Mouse (Mus musculus) heart, embryonic 12.5 days (tissue): ENCODE results near the gene Gm49337. TPM values are rescaled to one million over a fixed set of nuclear protein-coding genes. Genes with fewer than 3 reads are reported as not detected.

ENCODE experiments used
- ATAC-seq: fragments of 200-750 bp; cut with Nextera tagmentation; 2 replicates; pipeline ENCODE4 v1.8.0; 2017; ENCODE audit warnings: moderate TSS enrichment, moderate library complexity; ENCODE audit not compliant: insufficient number of reproducible peaks, low FRiP score
- H3K27ac ChIP-seq: fragments of 300-500 bp; sonication (generic); 2 replicates; pipeline ENCODE4 v1.5.1; 2016; ENCODE audit warnings: mild to moderate bottlenecking, moderate library complexity; ENCODE audit not compliant: poor library complexity, severe bottlenecking
- H3K27me3 ChIP-seq: fragments of 300-500 bp; sonication (generic); replicated peaks from 2 replicates; pipeline ENCODE4 v1.6.1; 2016; ENCODE audit warnings: mild to moderate bottlenecking, moderate library complexity
- H3K36me3 ChIP-seq: fragments of 300-500 bp; sonication (generic); 2 replicates; pipeline ENCODE4 v1.6.1; 2016; ENCODE audit warnings: mild to moderate bottlenecking, moderate library complexity
- H3K4me1 ChIP-seq: fragments of 300-500 bp; sonication (generic); replicated peaks from 2 replicates; pipeline ENCODE4 v1.6.1; 2016; ENCODE audit warnings: mild to moderate bottlenecking
- H3K4me2 ChIP-seq: fragments of 300-500 bp; sonication (generic); 2 replicates; pipeline ENCODE4 v1.6.1; 2016; ENCODE audit warnings: mild to moderate bottlenecking, moderate library complexity
- H3K4me3 ChIP-seq: fragments of 300-500 bp; sonication (generic); 2 replicates; pipeline ENCODE4 v1.5.1; 2016; ENCODE audit warnings: mild to moderate bottlenecking
- H3K9ac ChIP-seq: fragments of 300-500 bp; sonication (generic); 2 replicates; pipeline ENCODE4 v1.6.1; 2016; ENCODE audit warnings: mild to moderate bottlenecking, moderate library complexity
- H3K9me3 ChIP-seq: fragments of 300-500 bp; sonication (generic); replicated peaks from 2 replicates; pipeline ENCODE4 v1.6.1; 2016; ENCODE audit warnings: mild to moderate bottlenecking, moderate library complexity
- WGBS: fragments of 180-500 bp; shearing (Covaris S2); methylation state at CpG from one replicate; pipeline ENCODE4 v1.1.7; 2016; 5-methylcytosine and 5-hydroxymethylcytosine counted together
- polyA plus RNA-seq: library from polyadenylated mRNA; unstranded; fragments of >200 nt; fragmentation: Nextera tagmentation; extraction: Ambion mirVana; gene quantifications from 2 replicates; pipeline ENCODE4 v1.2.1, GENCODE M21; 2016

Gene Gm49337
- polyA plus RNA-seq, 1 experiment from 2014 or later, result not detected

- Histone ChIP-seq H3K4me3 (no peak overlapping the region), H3K36me3 (no peaks in the 10 kb centered on the region), H3K9me3 (no peaks in the 10 kb centered on the region), H3K27ac (no peak overlapping the region), H3K27me3 (no peaks in the 10 kb centered on the region), H3K9ac (no peak overlapping the region), H3K4me1 (0 out of 2 replicates have a peak, but pooled peaks cover 6% of the 10 kb centered on the region), H3K4me2 (no peak overlapping the region)
- no peak for ATAC-seq
- 90% methylated on average over 3 of the region's 3 CpGs for WGBS
These were observed 76.8 kb downstream of the Gm49337 start for GRCm38 (mm10) chr4:116249986-116250385.

- Histone ChIP-seq H3K27me3 (no peaks in the 10 kb centered on the region), H3K9me3 (no peaks in the 10 kb centered on the region), H3K36me3 (peaks cover 61% of the 10 kb centered on the region), H3K4me1 (no peaks in the 10 kb centered on the region), H3K27ac (no peak overlapping the region), H3K4me3 (no peak overlapping the region), H3K9ac (no peak overlapping the region), H3K4me2 (no peak overlapping the region)
- 90% methylated on average over 6 of the region's 6 CpGs for WGBS
- no peak for ATAC-seq
These were observed 95.0 kb downstream of the Gm49337 start for GRCm38 (mm10) chr4:116268220-116268619.

GRCm38 (mm10) chr4:116282211-116282610, 109.0 kb downstream of the Gm49337 start:
- ATAC-seq, result no peak
- Histone ChIP-seq H3K4me1 (no peaks in the 10 kb centered on the region), H3K27ac (no peak overlapping the region), H3K4me2 (no peak overlapping the region), H3K9ac (no peak overlapping the region), H3K4me3 (no peak overlapping the region), H3K27me3 (no peaks in the 10 kb centered on the region), H3K9me3 (no peaks in the 10 kb centered on the region), H3K36me3 (peaks cover 43% of the 10 kb centered on the region)
- WGBS, result 68% methylated on average over 2 of the region's 2 CpGs

- Histone ChIP-seq H3K27me3 (no peaks in the 10 kb centered on the region), H3K4me3 (no peak overlapping the region), H3K27ac (no peak overlapping the region), H3K4me2 (no peak overlapping the region), H3K9me3 (no peaks in the 10 kb centered on the region), H3K4me1 (no peaks in the 10 kb centered on the region), H3K36me3 (peaks cover 63% of the 10 kb centered on the region), H3K9ac (no peak overlapping the region)
- 84% methylated on average over 6 of the region's 6 CpGs for WGBS
- ATAC-seq, result no peak
These were observed 118.4 kb downstream of the Gm49337 start for GRCm38 (mm10) chr4:116291561-116291960.

- 85% methylated on average over 12 of the region's 12 CpGs for WGBS
- Histone ChIP-seq H3K4me3 (no peak overlapping the region), H3K9me3 (no peaks in the 10 kb centered on the region), H3K4me2 (no peak overlapping the region), H3K27ac (no peak overlapping the region), H3K36me3 (peaks cover 52% of the 10 kb centered on the region), H3K4me1 (no peaks in the 10 kb centered on the region), H3K27me3 (no peaks in the 10 kb centered on the region), H3K9ac (no peak overlapping the region)
- ATAC-seq, result no peak
These were observed 120.1 kb downstream of the Gm49337 start for GRCm38 (mm10) chr4:116293296-116293695.

- H3K9me3 ChIP-seq, result no peaks in the 10 kb centered on the region
- peaks cover 18% of the 10 kb centered on the region for H3K4me1 ChIP-seq
- H3K27me3 ChIP-seq, result no peaks in the 10 kb centered on the region
- H3K4me3 ChIP-seq, result no peak overlapping the region
- H3K9ac ChIP-seq, result peak overlapping the region; percentile 6; the same call in 1 of the 2 replicates
- H3K27ac ChIP-seq, result peak overlapping the region; percentile 78
- WGBS, result 29% methylated on average over 4 of the region's 4 CpGs
- peaks cover 32% of the 10 kb centered on the region for H3K36me3 ChIP-seq
- no peak overlapping the region; the same call in 1 of the 2 replicates for H3K4me2 ChIP-seq
- ATAC-seq, result 0 out of 2 replicates have a peak, but pooled peaks have one; percentile 33
These were observed 127.7 kb downstream of the Gm49337 start for GRCm38 (mm10) chr4:116300878-116301355.

GRCm38 (mm10) chr4:116304551-116304950, 131.4 kb downstream of the Gm49337 start:
- Histone ChIP-seq H3K9me3 (no peaks in the 10 kb centered on the region), H3K4me2 (no peak overlapping the region), H3K27me3 (no peaks in the 10 kb centered on the region), H3K36me3 (peaks cover 54% of the 10 kb centered on the region), H3K4me3 (no peak overlapping the region), H3K9ac (no peak overlapping the region), H3K27ac (no peak overlapping the region), H3K4me1 (peaks cover 14% of the 10 kb centered on the region)
- WGBS, result 29% methylated on average over 1 of the region's 1 CpGs
- no peak for ATAC-seq

- no peak overlapping the region for H3K4me2 ChIP-seq
- peaks cover 90% of the 10 kb centered on the region for H3K36me3 ChIP-seq
- no peaks in the 10 kb centered on the region for H3K9me3 ChIP-seq
- no peak overlapping the region for H3K9ac ChIP-seq
- H3K27ac ChIP-seq, result no peak overlapping the region
- H3K4me1 ChIP-seq, result no peaks in the 10 kb centered on the region; the same call in 1 of the 2 replicates
- WGBS, result 93% methylated on average over 4 of the region's 4 CpGs
- H3K4me3 ChIP-seq, result no peak overlapping the region
- ATAC-seq, result no peak
- no peaks in the 10 kb centered on the region for H3K27me3 ChIP-seq
These were observed 144.4 kb downstream of the Gm49337 start for GRCm38 (mm10) chr4:116317575-116317974.

- no peaks in the 10 kb centered on the region for H3K27me3 ChIP-seq
- ATAC-seq, result 0 out of 2 replicates have a peak, but pooled peaks have one; percentile 36
- no peak overlapping the region for H3K9ac ChIP-seq
- H3K4me2 ChIP-seq, result no peak overlapping the region
- H3K36me3 ChIP-seq, result peaks cover 71% of the 10 kb centered on the region
- no peaks in the 10 kb centered on the region; the same call in 1 of the 2 replicates for H3K4me1 ChIP-seq
- peak overlapping the region; percentile 38 for H3K27ac ChIP-seq
- H3K4me3 ChIP-seq, result no peak overlapping the region
- WGBS, result 61% methylated on average over 6 of the region's 6 CpGs
- no peaks in the 10 kb centered on the region for H3K9me3 ChIP-seq
These were observed 148.9 kb downstream of the Gm49337 start for GRCm38 (mm10) chr4:116322127-116322526.

GRCm38 (mm10) chr4:116329256-116329655, 156.1 kb downstream of the Gm49337 start:
- Histone ChIP-seq H3K4me1 (no peaks in the 10 kb centered on the region), H3K27me3 (no peaks in the 10 kb centered on the region), H3K4me2 (no peak overlapping the region), H3K9ac (no peak overlapping the region), H3K27ac (no peak overlapping the region), H3K4me3 (no peak overlapping the region), H3K36me3 (peaks cover 51% of the 10 kb centered on the region), H3K9me3 (peaks cover 5% of the 10 kb centered on the region; the same call in 1 of the 2 replicates)
- no peak for ATAC-seq
- WGBS, result 94% methylated on average over 3 of the region's 3 CpGs

- no peaks in the 10 kb centered on the region for H3K4me1 ChIP-seq
- no peak overlapping the region for H3K27ac ChIP-seq
- ATAC-seq, result no peak
- peaks cover 3% of the 10 kb centered on the region for H3K36me3 ChIP-seq
- WGBS, result 84% methylated on average over 1 of the region's 1 CpGs
- no peak overlapping the region for H3K4me2 ChIP-seq
- H3K4me3 ChIP-seq, result no peak overlapping the region
- no peak overlapping the region for H3K9ac ChIP-seq
- H3K27me3 ChIP-seq, result no peaks in the 10 kb centered on the region
- H3K9me3 ChIP-seq, result no peaks in the 10 kb centered on the region
These were observed 163.1 kb downstream of the Gm49337 start for GRCm38 (mm10) chr4:116336294-116336693.

- Histone ChIP-seq H3K27me3 (no peaks in the 10 kb centered on the region), H3K9ac (no peak overlapping the region), H3K4me1 (no peaks in the 10 kb centered on the region), H3K27ac (no peak overlapping the region), H3K9me3 (no peaks in the 10 kb centered on the region), H3K4me2 (no peak overlapping the region), H3K4me3 (no peak overlapping the region), H3K36me3 (no peaks in the 10 kb centered on the region; the same call in 1 of the 2 replicates)
- no peak for ATAC-seq
These were observed 168.9 kb downstream of the Gm49337 start for GRCm38 (mm10) chr4:116342119-116342518.
